Mouse (Mus musculus) forebrain, embryonic 11.5 days (tissue): ENCODE data around the gene Gas7. TPM values are rescaled to one million over a fixed set of nuclear protein-coding genes. Genes with fewer than 3 reads are reported as not detected.

Experiments
- ATAC-seq: fragments of 200-750 bp; cut with Nextera tagmentation; replicated peaks from 2 replicates; pipeline ENCODE4 v1.8.0; 2017; ENCODE audit warnings: moderate TSS enrichment; ENCODE audit not compliant: low FRiP score
- DNase-seq: peaks from one replicate; pipeline ENCODE4 v3.0.0-alpha.2; 2017; ENCODE audit warnings: low spot score
- H3K27ac ChIP-seq: fragments of 300-500 bp; sonication (generic); 2 replicates; pipeline ENCODE4 v1.5.1; 2014; ENCODE audit warnings: low read depth, low read length
- H3K27me3 ChIP-seq: fragments of 300-500 bp; sonication (generic); 2 replicates; pipeline ENCODE4 v1.6.1; 2014; ENCODE audit warnings: mild to moderate bottlenecking, low read length, mixed read lengths; ENCODE audit not compliant: control insufficient read depth, insufficient read depth
- H3K36me3 ChIP-seq: fragments of 300-500 bp; sonication (generic); 2 replicates; pipeline ENCODE4 v1.6.1; 2014; ENCODE audit warnings: mild to moderate bottlenecking, low read length, moderate library complexity, mixed read lengths; ENCODE audit not compliant: control insufficient read depth, insufficient read depth
- H3K4me1 ChIP-seq: fragments of 300-500 bp; sonication (generic); replicated peaks from 2 replicates; pipeline ENCODE4 v1.6.1; 2014; ENCODE audit warnings: low read length, mixed read lengths; ENCODE audit not compliant: control insufficient read depth, insufficient read depth
- H3K4me2 ChIP-seq: fragments of 300-500 bp; sonication (generic); 2 replicates; pipeline ENCODE4 v1.6.1; 2014; ENCODE audit warnings: low read depth, mild to moderate bottlenecking, low read length, moderate library complexity, mixed read lengths; ENCODE audit not compliant: severe bottlenecking
- H3K4me3 ChIP-seq: fragments of 300-500 bp; sonication (generic); 2 replicates; pipeline ENCODE4 v1.5.1; 2014; ENCODE audit warnings: low read depth, low read length
- H3K9ac ChIP-seq: fragments of 300-500 bp; sonication (generic); 2 replicates; pipeline ENCODE4 v1.6.1; 2014; ENCODE audit warnings: low read length
- H3K9me3 ChIP-seq: fragments of 300-500 bp; sonication (generic); 2 replicates; pipeline ENCODE4 v1.6.1; 2016; ENCODE audit warnings: low read length, mixed read lengths; ENCODE audit not compliant: control insufficient read depth
- WGBS: fragments of 180-500 bp; shearing (Covaris S2); extraction: QIAGEN DNeasy Blood & Tissue Kit; methylation state at CpG from one replicate; pipeline ENCODE4 v1.1.7; 2014; 5-methylcytosine and 5-hydroxymethylcytosine counted together
- polyA plus RNA-seq: library from polyadenylated mRNA; unstranded; fragments of >200 nt; fragmentation: Nextera tagmentation; extraction: Ambion mirVana; gene quantifications from 2 replicates; pipeline ENCODE4 v1.2.1, GENCODE M21; 2014

The Gas7 gene
- polyA plus RNA-seq, 1 experiment from 2014 or later: 3.4 TPM

DNA sequence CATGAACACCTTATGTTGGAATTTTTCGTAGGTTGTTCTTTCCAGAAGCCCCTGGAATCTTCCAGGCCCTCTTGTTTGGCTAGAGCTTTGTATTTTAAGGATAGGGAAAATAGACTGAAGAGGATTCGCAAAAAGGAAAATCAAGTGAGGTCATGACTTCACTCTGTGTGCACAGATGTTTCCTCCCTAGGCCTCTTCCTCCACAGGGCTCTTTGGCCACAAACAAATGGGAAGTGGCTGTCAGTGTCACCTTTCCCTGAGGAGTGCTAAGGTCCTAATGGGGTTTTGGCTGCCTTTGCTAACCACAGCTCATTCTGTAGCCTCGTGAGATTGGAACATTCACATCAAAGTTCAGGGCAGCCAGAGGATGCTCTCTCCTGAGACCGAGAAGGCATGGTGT is 122.8 kb downstream of the Gas7 start:
- no peak for DNase-seq
- Histone ChIP-seq H3K4me2 (no peak overlapping the region), H3K27me3 (no peaks in the 10 kb centered on the region), H3K9me3 (no peaks in the 10 kb centered on the region), H3K4me1 (no peaks in the 10 kb centered on the region), H3K9ac (no peak overlapping the region), H3K27ac (no peak overlapping the region), H3K36me3 (no peaks in the 10 kb centered on the region), H3K4me3 (no peak overlapping the region)
- 74% methylated on average over 4 of the region's 4 CpGs for WGBS
- ATAC-seq: no peak

GRCm38 (mm10) chr11:67579136-67579535 is 123.9 kb downstream of the Gas7 start:
- Histone ChIP-seq H3K27ac (no peak overlapping the region), H3K4me3 (no peak overlapping the region), H3K9me3 (no peaks in the 10 kb centered on the region), H3K4me1 (no peaks in the 10 kb centered on the region), H3K36me3 (no peaks in the 10 kb centered on the region), H3K9ac (no peak overlapping the region), H3K27me3 (no peaks in the 10 kb centered on the region), H3K4me2 (no peak overlapping the region)
- DNase-seq (no peak), ATAC-seq (no peak)
- WGBS: 82% methylated on average over 9 of the region's 9 CpGs

- Histone ChIP-seq H3K4me2 (no peak overlapping the region), H3K9ac (no peak overlapping the region), H3K36me3 (no peaks in the 10 kb centered on the region), H3K27ac (no peak overlapping the region), H3K4me1 (no peaks in the 10 kb centered on the region), H3K9me3 (no peaks in the 10 kb centered on the region), H3K27me3 (no peaks in the 10 kb centered on the region), H3K4me3 (no peak overlapping the region)
- DNase-seq: no peak
- WGBS: 62% methylated on average over 7 of the region's 7 CpGs
- no peak for ATAC-seq
Observed at GRCm38 (mm10) chr11:67581549-67581948, 126.3 kb downstream of the Gas7 start.

GRCm38 (mm10) chr11:67582570-67582969 is 127.3 kb downstream of the Gas7 start:
- H3K36me3 ChIP-seq: no peaks in the 10 kb centered on the region
- no peaks in the 10 kb centered on the region for H3K27me3 ChIP-seq
- 92% methylated on average over 4 of the region's 4 CpGs for WGBS
- H3K4me3 ChIP-seq: no peak overlapping the region
- no peak overlapping the region for H3K27ac ChIP-seq
- H3K4me2 ChIP-seq: no peak overlapping the region
- H3K9me3 ChIP-seq: no peaks in the 10 kb centered on the region
- H3K9ac ChIP-seq: no peak overlapping the region
- no peak for DNase-seq
- no peak for ATAC-seq
- H3K4me1 ChIP-seq: no peaks in the 10 kb centered on the region

- no peak overlapping the region for H3K4me3 ChIP-seq
- no peak for ATAC-seq
- 90% methylated on average over 6 of the region's 6 CpGs for WGBS
Observed at GRCm38 (mm10) chr11:67585016-67585415, 129.8 kb downstream of the Gas7 start.

DNA sequence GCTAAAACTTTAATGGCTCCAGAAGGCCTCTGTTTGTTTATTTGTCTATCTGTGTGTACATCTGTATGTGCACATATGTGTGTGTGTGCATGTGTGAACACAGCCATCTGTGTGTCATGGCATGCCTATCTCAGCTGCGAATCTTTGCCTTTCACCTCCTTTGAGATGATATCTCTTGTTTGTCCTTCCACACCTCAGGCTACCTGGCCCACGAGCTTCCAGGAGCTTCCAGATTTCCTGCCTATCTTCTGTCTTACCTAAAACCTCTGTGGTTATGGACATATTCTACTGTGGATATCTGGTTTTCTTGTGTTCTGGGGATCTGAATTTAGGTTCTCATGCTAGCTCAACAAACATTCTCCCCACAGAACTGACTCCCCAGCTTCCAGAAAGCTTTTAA is 130.4 kb downstream of the Gas7 start:
- no peak overlapping the region for H3K4me3 ChIP-seq
- no peaks in the 10 kb centered on the region for H3K27me3 ChIP-seq
- no peak overlapping the region for H3K9ac ChIP-seq
- no peak overlapping the region for H3K4me2 ChIP-seq
- WGBS: 93% methylated on average over 2 of the region's 2 CpGs
- no peak overlapping the region for H3K27ac ChIP-seq
- no peak for ATAC-seq
- H3K4me1 ChIP-seq: 0 out of 2 replicates have a peak, but pooled peaks cover 3% of the 10 kb centered on the region
- no peak for DNase-seq
- H3K36me3 ChIP-seq: no peaks in the 10 kb centered on the region
- H3K9me3 ChIP-seq: no peaks in the 10 kb centered on the region

More at GRCm38 (mm10) chr11:67585016-67585415, 129.8 kb downstream of the Gas7 start:
- no peak overlapping the region for H3K9ac ChIP-seq
- H3K27ac ChIP-seq: no peak overlapping the region
- H3K4me2 ChIP-seq: no peak overlapping the region
- 0 out of 2 replicates have a peak, but pooled peaks cover 3% of the 10 kb centered on the region for H3K4me1 ChIP-seq
- no peaks in the 10 kb centered on the region for H3K27me3 ChIP-seq
- DNase-seq: no peak
- H3K36me3 ChIP-seq: no peaks in the 10 kb centered on the region
- H3K9me3 ChIP-seq: no peaks in the 10 kb centered on the region

DNA sequence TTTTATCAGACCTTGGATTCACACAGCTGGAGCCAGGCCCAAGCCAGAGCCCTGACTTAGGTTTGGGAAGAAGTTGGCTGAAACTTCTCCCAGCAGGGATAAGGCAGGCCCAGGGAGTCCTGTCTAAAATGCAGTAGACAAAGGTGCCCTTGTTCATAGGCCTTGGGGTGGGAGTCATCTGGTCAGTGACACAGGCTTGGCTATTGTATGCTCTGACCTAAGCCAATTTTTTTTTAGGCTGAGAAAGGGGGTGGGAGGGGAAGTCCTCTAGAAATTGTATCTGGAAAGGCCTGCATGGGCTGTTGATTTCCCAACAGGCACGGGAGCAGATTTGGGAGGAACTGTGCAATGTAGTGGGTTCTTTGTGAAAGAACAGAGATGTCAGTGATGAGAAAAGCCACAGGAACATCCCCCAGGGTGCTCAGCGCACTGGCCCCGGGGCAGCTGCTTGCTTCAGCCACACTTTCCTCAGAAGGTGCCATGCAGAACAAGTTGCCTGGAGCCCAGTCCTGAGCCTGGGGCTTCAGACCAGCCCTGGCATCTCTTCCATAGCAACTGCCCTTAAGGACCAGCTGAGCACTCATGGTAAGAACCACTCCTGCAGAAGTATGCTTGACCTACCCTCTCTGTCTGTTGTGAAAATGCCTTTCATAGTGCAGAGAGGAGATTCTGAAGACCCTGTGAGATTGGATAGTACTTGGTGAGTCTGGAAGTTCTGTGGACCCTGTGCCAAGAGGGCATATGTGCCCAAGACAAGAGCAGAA is 131.2 kb downstream of the Gas7 start:
- no peaks in the 10 kb centered on the region for H3K27me3 ChIP-seq
- ATAC-seq: no peak
- 65% methylated on average over 3 of the region's 3 CpGs for WGBS
- H3K9ac ChIP-seq: no peak overlapping the region
- 0 out of 2 replicates have a peak, but pooled peaks cover 3% of the 10 kb centered on the region for H3K4me1 ChIP-seq
- no peaks in the 10 kb centered on the region for H3K9me3 ChIP-seq
- H3K27ac ChIP-seq: no peak overlapping the region
- no peak for DNase-seq
- H3K4me3 ChIP-seq: no peak overlapping the region
- no peak overlapping the region for H3K4me2 ChIP-seq
- no peaks in the 10 kb centered on the region for H3K36me3 ChIP-seq

DNA sequence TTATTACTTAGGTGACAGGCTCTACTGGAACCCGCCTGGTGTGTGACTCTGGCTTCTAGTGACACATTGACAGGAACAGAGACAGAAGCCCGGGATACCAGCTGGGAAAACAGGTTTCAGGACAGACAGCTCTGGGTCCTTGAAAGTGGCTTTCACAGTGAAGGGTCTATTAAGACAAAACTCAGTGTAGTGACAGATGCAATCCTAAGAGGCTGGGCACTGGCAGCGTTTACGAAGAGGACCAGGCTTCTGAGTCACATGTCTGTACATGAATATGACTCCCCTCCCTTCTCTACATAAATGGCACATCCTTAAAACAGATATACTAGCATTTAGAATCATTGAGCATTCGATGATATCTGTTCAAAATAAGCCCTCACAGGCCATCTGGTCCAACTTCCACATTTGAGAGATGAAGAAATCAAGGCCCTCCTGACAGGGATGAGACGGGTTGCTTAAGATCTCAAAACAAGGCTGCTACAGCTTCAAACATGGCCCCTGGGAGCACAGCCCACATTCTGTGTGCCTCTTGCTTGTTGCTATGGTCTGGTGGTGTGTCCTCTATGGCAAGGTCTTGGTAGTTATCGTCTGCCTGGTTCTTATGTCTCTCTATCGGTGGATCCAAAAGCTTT is 133.1 kb downstream of the Gas7 start:
- no peaks in the 10 kb centered on the region for H3K27me3 ChIP-seq
- no peak overlapping the region for H3K9ac ChIP-seq
- ATAC-seq (no peak), DNase-seq (no peak)
- 0 out of 2 replicates have a peak, but pooled peaks cover 3% of the 10 kb centered on the region for H3K4me1 ChIP-seq
- H3K27ac ChIP-seq: no peak overlapping the region
- H3K4me3 ChIP-seq: no peak overlapping the region
- H3K4me2 ChIP-seq: no peak overlapping the region
- H3K36me3 ChIP-seq: no peaks in the 10 kb centered on the region
- no peaks in the 10 kb centered on the region for H3K9me3 ChIP-seq
- WGBS: 90% methylated on average over 8 of the region's 8 CpGs
